Mouse (Mus musculus): ENCODE data around the gene Foxa1. TPM values are rescaled to one million over a fixed set of nuclear protein-coding genes. Genes with fewer than 3 reads are reported as not detected.

Gene Foxa1
- polyA plus RNA-seq, 1 experiment from 2014 or later = 0.74 TPM

DNA sequence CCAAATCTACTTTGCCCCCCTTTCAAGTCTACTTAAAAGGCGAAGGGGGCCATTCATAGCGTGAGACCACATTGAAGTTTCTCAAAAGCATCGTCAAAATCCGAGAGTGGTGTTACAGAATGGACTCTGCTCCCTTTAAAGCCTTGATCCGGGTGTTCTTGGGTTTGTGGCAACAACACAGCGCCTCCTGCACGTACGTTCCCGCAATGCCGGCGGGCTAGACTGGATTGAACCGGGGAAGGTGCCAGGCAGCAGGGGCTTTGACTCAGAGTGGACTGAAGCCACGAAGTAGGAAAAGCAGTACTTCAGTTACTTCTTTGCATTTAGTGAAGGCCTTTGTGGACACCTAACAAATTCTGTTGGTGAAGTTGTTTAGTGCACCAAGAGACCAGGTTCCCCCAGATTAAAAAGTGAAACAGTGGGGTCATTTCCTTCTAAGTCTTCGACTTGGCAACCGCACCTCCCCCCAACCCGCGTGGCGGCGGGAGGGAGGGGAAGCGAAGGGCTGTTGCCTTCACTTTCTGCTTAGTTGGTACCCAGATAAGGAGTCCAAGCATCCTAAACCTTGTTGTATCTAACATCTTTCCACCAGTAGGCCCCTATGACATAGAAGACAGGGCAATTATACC is 1.8 kb upstream of the Foxa1 start:
- Histone ChIP-seq H3K36me3 (replicated peaks) (no peaks in the 10 kb centered on the region), H3K4me2 (no peak overlapping the region), H3K27ac (no peak overlapping the region), H3K27me3 (peaks cover 95% of the 10 kb centered on the region), H3K4me3 (replicated peaks) (no peak overlapping the region), H3K4me1 (peaks cover 22% of the 10 kb centered on the region), H3K9ac (no peak overlapping the region), H3K9me3 (no peaks in the 10 kb centered on the region)
- WGBS = under 1% methylated on average over 20 of the region's 20 CpGs
- ATAC-seq (ENCODE audit: low FRiP score) = no peak; the same call in 1 of the 2 replicates

- Histone ChIP-seq H3K36me3 (replicated peaks) (no peaks in the 10 kb centered on the region), H3K27ac (no peak overlapping the region), H3K4me3 (replicated peaks) (no peak overlapping the region), H3K9ac (no peak overlapping the region), H3K4me2 (no peak overlapping the region), H3K9me3 (no peaks in the 10 kb centered on the region), H3K4me1 (peaks cover 28% of the 10 kb centered on the region), H3K27me3 (peaks cover 95% of the 10 kb centered on the region)
- ATAC-seq (ENCODE audit: low FRiP score) = no peak
- WGBS = 2% methylated on average over 9 of the region's 9 CpGs
These were observed 1.2 kb upstream of the Foxa1 start for GRCm38 (mm10) chr12:57547890-57548289.

GRCm38 (mm10) chr12:57545371-57546241 is 1.1 kb downstream of the Foxa1 start:
- under 1% methylated on average over 98 of the region's 106 CpGs for WGBS
- Histone ChIP-seq H3K4me3 (replicated peaks) (peak overlapping the region; percentile 47), H3K27me3 (peaks cover 94% of the 10 kb centered on the region), H3K9me3 (no peaks in the 10 kb centered on the region), H3K4me1 (peaks cover 39% of the 10 kb centered on the region), H3K9ac (peak overlapping the region; percentile 62), H3K4me2 (peak overlapping the region; percentile 86), H3K27ac (no peak overlapping the region), H3K36me3 (replicated peaks) (no peaks in the 10 kb centered on the region)
- ATAC-seq (ENCODE audit: low FRiP score) = peak; percentile 63

GRCm38 (mm10) chr12:57544641-57545370 is 1.9 kb downstream of the Foxa1 start:
- H3K9ac ChIP-seq = peak overlapping the region; percentile 62; the same call in 1 of the 2 replicates
- no peaks in the 10 kb centered on the region for H3K36me3 ChIP-seq (replicated peaks)
- 1% methylated on average over 31 of the region's 31 CpGs for WGBS
- H3K27me3 ChIP-seq = peaks cover 88% of the 10 kb centered on the region
- H3K9me3 ChIP-seq = no peaks in the 10 kb centered on the region
- H3K4me3 ChIP-seq (replicated peaks) = peak overlapping the region; percentile 47
- peaks cover 39% of the 10 kb centered on the region for H3K4me1 ChIP-seq
- peak overlapping the region; percentile 86 for H3K4me2 ChIP-seq
- H3K27ac ChIP-seq = no peak overlapping the region
- ATAC-seq (ENCODE audit: low FRiP score) = no peak

GRCm38 (mm10) chr12:57543627-57543991 is 3.1 kb downstream of the Foxa1 start:
- H3K4me1 ChIP-seq = peaks cover 47% of the 10 kb centered on the region
- 2% methylated on average over 10 of the region's 10 CpGs for WGBS
- no peaks in the 10 kb centered on the region for H3K36me3 ChIP-seq (replicated peaks)
- no peak overlapping the region for H3K27ac ChIP-seq
- no peak overlapping the region for H3K9ac ChIP-seq
- H3K4me2 ChIP-seq = peak overlapping the region; percentile 19; the same call in 1 of the 2 replicates
- H3K9me3 ChIP-seq = no peaks in the 10 kb centered on the region
- no peak overlapping the region for H3K4me3 ChIP-seq (replicated peaks)
- H3K27me3 ChIP-seq = peaks cover 88% of the 10 kb centered on the region
- no peak for ATAC-seq (ENCODE audit: low FRiP score)

DNA sequence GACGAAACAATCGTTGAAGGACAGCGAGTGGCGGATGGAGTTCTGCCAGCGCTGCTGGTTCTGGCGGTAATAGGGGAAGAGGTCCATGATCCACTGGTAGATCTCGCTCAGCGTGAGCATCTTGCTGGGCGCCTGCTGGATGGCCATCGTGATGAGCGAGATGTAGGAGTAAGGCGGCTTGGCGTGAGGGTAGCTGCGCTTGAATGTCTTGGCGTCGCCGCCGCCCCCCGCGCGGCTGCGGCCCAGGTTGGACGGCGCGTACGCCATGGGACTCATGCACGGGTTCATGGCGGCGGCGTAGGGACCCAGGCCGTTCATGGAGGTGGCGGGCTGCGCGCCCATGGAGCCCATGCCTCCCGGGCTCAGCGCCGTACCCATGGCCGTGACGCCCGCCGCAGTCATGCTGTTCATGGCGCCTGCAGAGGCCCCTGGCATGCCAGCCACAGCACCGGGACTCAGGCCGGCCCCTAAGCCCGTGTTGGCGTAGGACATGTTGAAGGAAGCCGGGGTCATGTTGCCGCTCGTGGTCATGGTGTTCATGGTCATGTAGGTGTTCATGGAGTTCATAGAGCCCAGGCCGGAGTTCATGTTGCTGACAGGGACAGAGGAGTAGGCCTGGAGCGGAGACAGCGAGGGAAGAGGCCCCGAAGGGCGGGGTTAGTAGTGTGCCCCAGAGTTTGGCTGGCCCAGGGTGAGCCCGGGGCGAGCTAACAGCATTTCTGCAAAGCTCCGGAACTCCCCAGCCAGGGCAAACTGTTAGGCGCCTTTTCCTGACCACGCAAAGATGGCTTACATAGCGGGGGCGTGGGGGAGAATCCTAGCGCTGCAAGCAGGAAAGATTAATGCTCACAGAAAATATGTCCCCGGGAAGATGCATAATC is 3.7 kb downstream of the Foxa1 start:
- Histone ChIP-seq H3K4me1 (peaks cover 48% of the 10 kb centered on the region), H3K36me3 (replicated peaks) (no peaks in the 10 kb centered on the region), H3K27me3 (peaks cover 86% of the 10 kb centered on the region), H3K27ac (no peak overlapping the region), H3K9ac (no peak overlapping the region), H3K9me3 (no peaks in the 10 kb centered on the region), H3K4me2 (peak overlapping the region; percentile 35), H3K4me3 (replicated peaks) (peak overlapping the region; percentile 24)
- ATAC-seq (ENCODE audit: low FRiP score) = no peak
- 1% methylated on average over 62 of the region's 63 CpGs for WGBS

GRCm38 (mm10) chr12:57541931-57542745 is 4.6 kb downstream of the Foxa1 start:
- under 1% methylated on average over 46 of the region's 46 CpGs for WGBS
- Histone ChIP-seq H3K4me2 (peak overlapping the region; percentile 35), H3K9me3 (no peaks in the 10 kb centered on the region), H3K27me3 (peaks cover 80% of the 10 kb centered on the region), H3K27ac (no peak overlapping the region), H3K4me1 (peaks cover 48% of the 10 kb centered on the region), H3K36me3 (replicated peaks) (no peaks in the 10 kb centered on the region), H3K4me3 (replicated peaks) (peak overlapping the region; percentile 24), H3K9ac (no peak overlapping the region)
- peak; percentile 36; the same call in 1 of the 2 replicates for ATAC-seq (ENCODE audit: low FRiP score)

- H3K27ac ChIP-seq = no peak overlapping the region
- WGBS = 8% methylated on average over 6 of the region's 6 CpGs
- no peaks in the 10 kb centered on the region for H3K9me3 ChIP-seq
- ATAC-seq (ENCODE audit: low FRiP score) = no peak
- H3K4me1 ChIP-seq = peaks cover 45% of the 10 kb centered on the region
- peaks cover 80% of the 10 kb centered on the region for H3K27me3 ChIP-seq
- no peak overlapping the region for H3K4me2 ChIP-seq
- no peak overlapping the region for H3K9ac ChIP-seq
- no peak overlapping the region for H3K4me3 ChIP-seq (replicated peaks)
- H3K36me3 ChIP-seq (replicated peaks) = no peaks in the 10 kb centered on the region
These were observed 5.6 kb downstream of the Foxa1 start for GRCm38 (mm10) chr12:57541118-57541517.

DNA sequence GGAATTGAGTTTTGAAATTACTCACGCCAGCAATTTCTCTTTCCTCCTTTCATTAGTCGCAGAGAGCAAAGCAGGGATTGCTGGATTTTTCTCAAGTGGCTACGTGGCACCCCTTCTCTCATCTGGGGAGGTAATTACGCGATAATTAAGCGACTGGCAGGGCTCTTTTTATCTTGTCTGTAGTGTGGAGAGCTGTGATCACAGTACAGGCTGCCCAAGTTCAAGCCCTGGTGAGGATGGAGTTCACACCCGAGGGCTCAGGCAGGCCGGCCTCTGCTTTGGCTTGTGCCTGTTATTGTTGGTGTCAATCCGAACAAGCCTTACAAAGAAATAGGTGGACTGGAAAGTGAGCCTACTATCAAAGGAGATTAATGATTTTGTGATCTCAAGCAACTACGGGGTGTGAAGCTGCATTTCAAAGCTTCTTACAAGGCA is 7.1 kb downstream of the Foxa1 start:
- Histone ChIP-seq H3K36me3 (replicated peaks) (no peaks in the 10 kb centered on the region), H3K4me3 (replicated peaks) (no peak overlapping the region), H3K27me3 (peaks cover 81% of the 10 kb centered on the region), H3K4me1 (peaks cover 48% of the 10 kb centered on the region), H3K9me3 (no peaks in the 10 kb centered on the region), H3K27ac (no peak overlapping the region), H3K9ac (no peak overlapping the region), H3K4me2 (peak overlapping the region; percentile 55; the same call in 1 of the 2 replicates)
- ATAC-seq (ENCODE audit: low FRiP score) = no peak
- WGBS = under 1% methylated on average over 10 of the region's 10 CpGs

GRCm38 (mm10) chr12:57538588-57539550 is 7.8 kb downstream of the Foxa1 start:
- Histone ChIP-seq H3K4me2 (peak overlapping the region; percentile 55), H3K4me3 (replicated peaks) (peak overlapping the region; percentile 36), H3K36me3 (replicated peaks) (no peaks in the 10 kb centered on the region), H3K9me3 (no peaks in the 10 kb centered on the region), H3K27me3 (peaks cover 83% of the 10 kb centered on the region), H3K27ac (peak overlapping the region; percentile 46; the same call in 1 of the 2 replicates), H3K4me1 (peaks cover 51% of the 10 kb centered on the region), H3K9ac (peak overlapping the region; percentile 40)
- ATAC-seq (ENCODE audit: low FRiP score) = peak; percentile 37
- WGBS = under 1% methylated on average over 63 of the region's 63 CpGs

Measured in forebrain, embryonic 12.5 days (tissue).